Mouse (Mus musculus): ENCODE data around the gene Ccdc62. TPM values are rescaled to one million over a fixed set of nuclear protein-coding genes. Genes with fewer than 3 reads are reported as not detected.
A peak's percentile ranks its signal among the peaks of the same experiment; 100 is the strongest.

Ccdc62 gene
- polyA plus RNA-seq, 1 experiment from 2014 or later = 5.7 TPM

DNA sequence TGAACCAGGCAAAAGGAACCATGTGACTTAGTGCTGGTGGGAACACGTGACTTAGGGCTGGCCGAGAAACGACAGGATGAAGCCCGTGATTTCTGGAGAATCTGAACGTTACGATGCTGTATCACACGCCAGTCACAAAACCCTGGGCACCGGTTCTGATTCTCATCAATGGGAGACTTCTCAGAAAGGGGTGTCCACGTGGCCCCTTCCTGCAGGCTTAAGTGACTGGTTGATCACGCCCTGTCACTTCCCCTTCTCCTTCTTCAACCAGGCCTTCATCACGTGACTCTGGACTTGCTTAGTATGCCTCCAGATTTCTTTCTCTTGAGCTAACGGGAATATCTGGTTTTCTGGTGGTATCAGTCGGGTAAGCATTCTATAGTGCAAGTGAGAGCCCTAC lies 33.1 kb upstream of the Ccdc62 start:
- Histone ChIP-seq H3K36me3 (ENCODE audit: control insufficient read depth, insufficient read depth, low read length) (no peaks in the 10 kb centered on the region), H3K27ac (ENCODE audit: low read depth, low read length) (no peak overlapping the region), H3K4me2 (ENCODE audit: low read length) (no peak overlapping the region), H3K9me3 (ENCODE audit: control insufficient read depth, low read length) (no peaks in the 10 kb centered on the region), H3K9ac (ENCODE audit: low read depth, low read length) (no peak overlapping the region), H3K4me3 (ENCODE audit: low read length) (no peak overlapping the region), H3K4me1 (ENCODE audit: control insufficient read depth, insufficient read depth, low read depth, low read length) (no peaks in the 10 kb centered on the region), H3K27me3 (replicated peaks; ENCODE audit: control insufficient read depth, insufficient read depth, low read length) (no peaks in the 10 kb centered on the region)
- WGBS = 87% methylated on average over 13 of the region's 13 CpGs
- ATAC-seq = no peak

DNA sequence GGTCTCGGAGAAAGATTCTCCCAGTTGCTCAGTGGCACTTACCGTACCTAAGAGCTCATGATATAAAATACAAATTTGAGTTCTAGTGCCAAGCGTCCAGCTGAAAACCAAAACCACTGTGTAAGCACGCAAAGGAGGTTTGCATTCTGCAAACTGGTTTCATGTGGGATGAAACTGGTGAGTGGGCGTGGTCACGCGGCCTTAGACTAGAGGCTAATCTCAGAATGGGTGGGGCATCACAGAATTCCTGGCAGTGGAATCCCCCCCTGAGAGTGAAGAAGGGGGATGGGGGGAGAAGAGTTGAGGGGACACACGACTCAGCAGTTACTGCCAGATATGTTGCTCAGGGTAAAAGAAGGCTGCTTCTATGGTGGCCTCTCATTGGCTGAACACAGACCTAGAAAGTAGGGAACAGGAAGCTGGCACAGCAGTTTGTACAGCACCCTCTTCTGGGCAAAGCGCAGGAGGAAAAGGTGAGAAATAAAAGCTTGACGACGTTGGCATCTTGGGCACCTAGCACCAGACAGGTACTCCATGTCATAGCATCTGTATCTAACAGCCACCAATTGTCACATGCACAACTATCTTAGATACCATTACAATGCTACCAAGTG lies 26.3 kb upstream of the Ccdc62 start:
- H3K36me3 ChIP-seq (ENCODE audit: control insufficient read depth, insufficient read depth, low read length) = peaks cover 4% of the 10 kb centered on the region; the same call in 1 of the 2 replicates
- H3K9me3 ChIP-seq (ENCODE audit: control insufficient read depth, low read length) = no peaks in the 10 kb centered on the region
- H3K4me2 ChIP-seq (ENCODE audit: low read length) = no peak overlapping the region
- no peak for ATAC-seq
- H3K27ac ChIP-seq (ENCODE audit: low read depth, low read length) = no peak overlapping the region
- 78% methylated on average over 11 of the region's 11 CpGs for WGBS
- peaks cover 16% of the 10 kb centered on the region for H3K4me1 ChIP-seq (ENCODE audit: control insufficient read depth, insufficient read depth, low read depth, low read length)
- H3K27me3 ChIP-seq (replicated peaks; ENCODE audit: control insufficient read depth, insufficient read depth, low read length) = no peaks in the 10 kb centered on the region
- no peak overlapping the region for H3K9ac ChIP-seq (ENCODE audit: low read depth, low read length)
- H3K4me3 ChIP-seq (ENCODE audit: low read length) = no peak overlapping the region

DNA sequence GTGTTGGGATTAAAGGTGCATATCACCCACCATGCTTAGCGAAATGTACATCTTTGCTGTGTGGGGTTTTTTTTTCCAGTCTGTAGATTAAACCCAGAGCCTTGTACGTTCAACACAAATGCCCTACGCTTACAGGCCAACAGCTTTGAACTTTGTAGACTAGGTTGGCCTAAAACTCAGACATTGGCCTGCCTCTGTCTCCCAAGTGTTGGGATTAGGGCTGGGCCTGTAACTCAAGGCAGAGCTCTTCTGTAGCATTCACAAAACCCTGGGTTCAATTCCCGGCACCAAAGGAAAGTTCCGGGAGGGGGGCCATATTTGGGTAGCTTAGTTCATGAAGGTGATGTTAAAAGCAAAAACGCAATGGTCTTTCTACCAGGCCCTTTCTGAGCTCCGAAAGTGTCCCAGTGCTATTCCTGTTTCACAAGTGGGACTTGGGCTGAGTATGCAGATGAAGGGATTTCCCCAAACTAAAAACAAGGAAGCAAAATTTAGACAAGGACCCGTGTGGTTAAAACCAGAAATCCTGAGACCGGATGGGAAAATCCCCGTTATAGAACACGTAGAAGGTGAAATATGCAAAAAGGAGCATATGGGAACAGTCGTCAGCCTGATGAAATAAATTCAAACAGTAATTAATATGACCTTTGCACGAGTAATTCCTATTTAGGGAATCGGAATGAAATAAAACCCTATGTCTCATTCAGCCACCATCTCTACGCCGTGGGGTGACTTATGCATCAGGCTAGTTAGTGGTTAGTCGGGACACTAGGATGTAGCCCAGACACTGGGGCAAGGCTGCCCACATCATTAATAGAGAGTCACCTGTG lies 24.1 kb upstream of the Ccdc62 start:
- Histone ChIP-seq H3K4me1 (ENCODE audit: control insufficient read depth, insufficient read depth, low read depth, low read length) (peaks cover 16% of the 10 kb centered on the region), H3K27me3 (replicated peaks; ENCODE audit: control insufficient read depth, insufficient read depth, low read length) (no peaks in the 10 kb centered on the region), H3K9ac (ENCODE audit: low read depth, low read length) (peak overlapping the region; percentile 63), H3K4me3 (ENCODE audit: low read length) (peak overlapping the region; percentile 98), H3K27ac (ENCODE audit: low read depth, low read length) (no peak overlapping the region), H3K36me3 (ENCODE audit: control insufficient read depth, insufficient read depth, low read length) (peaks cover 12% of the 10 kb centered on the region), H3K4me2 (ENCODE audit: low read length) (peak overlapping the region; percentile 97), H3K9me3 (ENCODE audit: control insufficient read depth, low read length) (no peaks in the 10 kb centered on the region)
- 68% methylated on average over 17 of the region's 17 CpGs for WGBS
- no peak for ATAC-seq

DNA sequence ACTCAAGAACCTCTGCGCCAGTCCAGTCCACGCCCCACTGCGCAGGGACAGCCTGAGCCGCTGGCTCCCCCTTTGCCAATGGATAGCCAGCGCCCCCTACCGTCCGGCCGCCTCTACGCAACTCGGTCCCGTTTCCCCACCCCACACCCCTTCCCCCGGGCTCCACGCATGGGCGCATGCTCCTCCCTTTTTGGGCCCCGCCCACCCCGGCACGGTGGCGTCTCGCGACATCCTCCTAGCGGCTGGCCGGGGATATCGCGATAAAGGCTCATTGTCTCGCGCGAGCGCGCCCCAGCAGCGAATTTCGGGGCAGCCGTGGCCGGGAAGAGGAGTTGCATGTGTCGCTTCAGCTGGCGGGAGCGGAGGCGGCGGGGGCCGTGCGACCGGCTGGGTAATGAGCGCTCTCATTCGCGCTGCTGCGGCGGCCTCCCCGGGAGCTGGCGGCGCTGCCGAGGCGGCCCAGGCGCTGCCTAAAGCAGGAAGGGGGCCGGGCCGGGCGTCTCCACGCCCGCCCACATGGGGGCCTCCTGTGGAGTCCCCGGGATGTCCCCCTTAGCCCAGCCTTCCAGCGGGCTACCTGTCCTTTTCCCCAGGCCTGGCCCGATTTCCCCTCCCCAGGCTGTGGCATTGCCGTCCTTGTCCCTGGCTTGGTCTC lies 23.4 kb upstream of the Ccdc62 start, which contains the start of gene Denr:
Gene Denr (plus strand): TSS at position 200 of the 655 bp plus-strand sequence.
- H3K4me2 ChIP-seq (ENCODE audit: low read length) = peak within 1 kb of the TSS; percentile 97
- H3K4me3 ChIP-seq (ENCODE audit: low read length) = peak within 1 kb of the TSS; percentile 98
- peak within 1 kb of the TSS; percentile 99 for H3K9ac ChIP-seq (ENCODE audit: low read depth, low read length)
- no peaks in the 10 kb centered on the region for H3K27me3 ChIP-seq (replicated peaks; ENCODE audit: control insufficient read depth, insufficient read depth, low read length)
- under 1% methylated on average over 61 of the region's 61 CpGs for WGBS
- H3K27ac ChIP-seq (ENCODE audit: low read depth, low read length) = peak within 1 kb of the TSS; percentile 86
- H3K9me3 ChIP-seq (ENCODE audit: control insufficient read depth, low read length) = no peaks in the 10 kb centered on the region
- ATAC-seq = peak; percentile 96
- peaks cover 12% of the 10 kb centered on the region for H3K36me3 ChIP-seq (ENCODE audit: control insufficient read depth, insufficient read depth, low read length)
- peaks cover 16% of the 10 kb centered on the region for H3K4me1 ChIP-seq (ENCODE audit: control insufficient read depth, insufficient read depth, low read depth, low read length)

- ATAC-seq = no peak
- Histone ChIP-seq H3K36me3 (ENCODE audit: control insufficient read depth, insufficient read depth, low read length) (peaks cover 12% of the 10 kb centered on the region), H3K9ac (ENCODE audit: low read depth, low read length) (peak overlapping the region; percentile 99), H3K9me3 (ENCODE audit: control insufficient read depth, low read length) (no peaks in the 10 kb centered on the region), H3K4me3 (ENCODE audit: low read length) (peak overlapping the region; percentile 98), H3K27ac (ENCODE audit: low read depth, low read length) (peak overlapping the region; percentile 86), H3K27me3 (replicated peaks; ENCODE audit: control insufficient read depth, insufficient read depth, low read length) (no peaks in the 10 kb centered on the region), H3K4me2 (ENCODE audit: low read length) (peak overlapping the region; percentile 97), H3K4me1 (ENCODE audit: control insufficient read depth, insufficient read depth, low read depth, low read length) (peaks cover 16% of the 10 kb centered on the region)
- WGBS = 5% methylated on average over 10 of the region's 10 CpGs
Observed at GRCm38 (mm10) chr5:123907631-123907977, 22.9 kb upstream of the Ccdc62 start.

GRCm38 (mm10) chr5:123914852-123915251 lies 15.6 kb upstream of the Ccdc62 start:
- peaks cover 24% of the 10 kb centered on the region for H3K36me3 ChIP-seq (ENCODE audit: control insufficient read depth, insufficient read depth, low read length)
- H3K9me3 ChIP-seq (ENCODE audit: control insufficient read depth, low read length) = no peaks in the 10 kb centered on the region
- no peak for ATAC-seq
- no peaks in the 10 kb centered on the region for H3K4me1 ChIP-seq (ENCODE audit: control insufficient read depth, insufficient read depth, low read depth, low read length)
- H3K4me2 ChIP-seq (ENCODE audit: low read length) = no peak overlapping the region
- H3K4me3 ChIP-seq (ENCODE audit: low read length) = no peak overlapping the region
- H3K9ac ChIP-seq (ENCODE audit: low read depth, low read length) = no peak overlapping the region
- no peaks in the 10 kb centered on the region for H3K27me3 ChIP-seq (replicated peaks; ENCODE audit: control insufficient read depth, insufficient read depth, low read length)
- no peak overlapping the region for H3K27ac ChIP-seq (ENCODE audit: low read depth, low read length)
- WGBS = 91% methylated on average over 3 of the region's 3 CpGs

- WGBS = 95% methylated on average over 6 of the region's 6 CpGs
- no peak overlapping the region for H3K9ac ChIP-seq (ENCODE audit: low read depth, low read length)
- no peaks in the 10 kb centered on the region for H3K9me3 ChIP-seq (ENCODE audit: control insufficient read depth, low read length)
- H3K27me3 ChIP-seq (replicated peaks; ENCODE audit: control insufficient read depth, insufficient read depth, low read length) = no peaks in the 10 kb centered on the region
- ATAC-seq = no peak
- no peak overlapping the region for H3K27ac ChIP-seq (ENCODE audit: low read depth, low read length)
- H3K36me3 ChIP-seq (ENCODE audit: control insufficient read depth, insufficient read depth, low read length) = peaks cover 56% of the 10 kb centered on the region
- H3K4me1 ChIP-seq (ENCODE audit: control insufficient read depth, insufficient read depth, low read depth, low read length) = no peaks in the 10 kb centered on the region
- H3K4me2 ChIP-seq (ENCODE audit: low read length) = no peak overlapping the region
- H3K4me3 ChIP-seq (ENCODE audit: low read length) = no peak overlapping the region
Observed at GRCm38 (mm10) chr5:123922112-123922511, 8.4 kb upstream of the Ccdc62 start.

- no peak for ATAC-seq
- Histone ChIP-seq H3K9me3 (ENCODE audit: control insufficient read depth, low read length) (no peaks in the 10 kb centered on the region), H3K36me3 (ENCODE audit: control insufficient read depth, insufficient read depth, low read length) (peaks cover 48% of the 10 kb centered on the region), H3K27ac (ENCODE audit: low read depth, low read length) (no peak within 1 kb of the TSS), H3K4me2 (ENCODE audit: low read length) (no peak within 1 kb of the TSS), H3K4me3 (ENCODE audit: low read length) (no peak within 1 kb of the TSS), H3K4me1 (ENCODE audit: control insufficient read depth, insufficient read depth, low read depth, low read length) (no peaks in the 10 kb centered on the region), H3K9ac (ENCODE audit: low read depth, low read length) (no peak within 1 kb of the TSS), H3K27me3 (replicated peaks; ENCODE audit: control insufficient read depth, insufficient read depth, low read length) (no peaks in the 10 kb centered on the region)
- 96% methylated on average over 9 of the region's 9 CpGs for WGBS
Observed at GRCm38 (mm10) chr5:123927118-123927517, 3.4 kb upstream of the Ccdc62 start, which contains the start of gene Gm43518. TSS of gene Gm43518 (plus strand) at chr5:123927418.

DNA sequence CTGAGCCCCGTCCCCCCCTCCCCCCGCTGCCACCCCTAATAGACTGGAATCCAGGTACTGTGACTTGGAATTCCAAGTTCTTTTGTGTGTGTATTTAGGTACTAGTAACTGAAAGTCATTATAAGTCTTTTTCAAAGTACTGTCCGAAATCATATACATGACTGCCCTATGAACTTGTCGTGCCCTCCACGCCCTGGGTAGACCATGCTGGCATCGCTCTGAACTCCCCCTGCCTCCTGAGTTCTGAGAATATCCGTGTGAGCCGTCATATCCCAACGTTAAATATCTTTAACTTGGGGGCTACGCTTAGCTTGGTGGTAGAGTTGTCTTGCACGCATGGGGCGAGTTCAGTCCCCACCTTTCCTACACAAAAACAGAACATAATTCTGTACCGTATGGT lies 652 bp downstream of the Ccdc62 start:
- Histone ChIP-seq H3K9ac (ENCODE audit: low read depth, low read length) (peak overlapping the region; percentile 95), H3K4me1 (ENCODE audit: control insufficient read depth, insufficient read depth, low read depth, low read length) (no peaks in the 10 kb centered on the region), H3K27me3 (replicated peaks; ENCODE audit: control insufficient read depth, insufficient read depth, low read length) (no peaks in the 10 kb centered on the region), H3K4me2 (ENCODE audit: low read length) (peak overlapping the region; percentile 63), H3K4me3 (ENCODE audit: low read length) (peak overlapping the region; percentile 81), H3K27ac (ENCODE audit: low read depth, low read length) (no peak overlapping the region), H3K9me3 (ENCODE audit: control insufficient read depth, low read length) (no peaks in the 10 kb centered on the region), H3K36me3 (ENCODE audit: control insufficient read depth, insufficient read depth, low read length) (peaks cover 17% of the 10 kb centered on the region)
- 55% methylated on average over 13 of the region's 13 CpGs for WGBS
- no peak for ATAC-seq

Measured in hindbrain, embryonic 16.5 days (tissue).